Mouse (Mus musculus): ENCODE results near the gene Mrpl49.
"Not testable (repeated sequence)": the region's sequence is repeated elsewhere in the genome, so short reads cannot be mapped to it uniquely, and the experiment has no call there.

Gene Mrpl49

GRCm38 (mm10) chr19:6067011-6067723 is 9.6 kb upstream of the Mrpl49 start:
- peak; percentile 91 for DNase-seq (ENCODE audit: low spot score)

- DNase-seq (ENCODE audit: low spot score): no peak
Observed at GRCm38 (mm10) chr19:6066571-6066970, 9.0 kb upstream of the Mrpl49 start.

DNA sequence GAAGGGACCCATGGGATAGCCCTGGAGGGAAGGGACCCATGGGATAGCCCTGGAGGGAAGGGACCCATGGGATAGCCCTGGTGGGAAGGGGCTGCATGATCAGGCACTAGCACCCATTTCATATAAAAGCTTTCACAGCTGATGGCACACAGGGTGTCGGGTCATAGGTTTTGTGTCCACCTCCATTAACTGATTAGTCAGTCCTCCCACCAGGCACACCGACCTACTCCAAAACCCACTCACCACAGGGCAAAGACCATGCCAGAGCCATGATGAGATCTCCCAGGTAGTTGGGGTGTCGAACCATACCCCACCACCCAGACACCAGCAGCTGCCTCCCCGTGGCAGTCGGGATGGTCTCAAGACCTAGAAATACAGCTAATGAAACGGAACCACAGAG is 5.5 kb upstream of the Mrpl49 start:
- no peak for DNase-seq (ENCODE audit: low spot score)

DNA sequence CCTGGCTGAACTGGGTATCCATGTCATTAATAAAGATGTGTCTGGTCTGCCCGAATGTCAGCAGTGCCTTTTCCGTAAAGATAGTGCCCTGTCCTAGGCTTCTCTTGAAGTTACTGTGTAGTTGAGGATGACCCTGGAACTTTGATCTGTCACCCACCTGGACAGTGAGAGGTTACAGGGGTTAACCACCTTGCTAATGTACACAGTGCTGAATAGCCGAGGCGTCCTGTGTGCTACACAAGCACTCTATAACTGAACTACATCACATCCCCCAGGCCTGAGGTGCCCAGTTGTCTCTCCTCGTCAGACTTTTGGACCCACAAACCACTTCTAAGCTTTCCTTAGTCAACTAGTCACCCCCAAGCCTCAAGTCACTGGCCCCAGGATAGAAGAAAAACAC is 4.8 kb upstream of the Mrpl49 start:
- DNase-seq (ENCODE audit: low spot score): no peak

DNA sequence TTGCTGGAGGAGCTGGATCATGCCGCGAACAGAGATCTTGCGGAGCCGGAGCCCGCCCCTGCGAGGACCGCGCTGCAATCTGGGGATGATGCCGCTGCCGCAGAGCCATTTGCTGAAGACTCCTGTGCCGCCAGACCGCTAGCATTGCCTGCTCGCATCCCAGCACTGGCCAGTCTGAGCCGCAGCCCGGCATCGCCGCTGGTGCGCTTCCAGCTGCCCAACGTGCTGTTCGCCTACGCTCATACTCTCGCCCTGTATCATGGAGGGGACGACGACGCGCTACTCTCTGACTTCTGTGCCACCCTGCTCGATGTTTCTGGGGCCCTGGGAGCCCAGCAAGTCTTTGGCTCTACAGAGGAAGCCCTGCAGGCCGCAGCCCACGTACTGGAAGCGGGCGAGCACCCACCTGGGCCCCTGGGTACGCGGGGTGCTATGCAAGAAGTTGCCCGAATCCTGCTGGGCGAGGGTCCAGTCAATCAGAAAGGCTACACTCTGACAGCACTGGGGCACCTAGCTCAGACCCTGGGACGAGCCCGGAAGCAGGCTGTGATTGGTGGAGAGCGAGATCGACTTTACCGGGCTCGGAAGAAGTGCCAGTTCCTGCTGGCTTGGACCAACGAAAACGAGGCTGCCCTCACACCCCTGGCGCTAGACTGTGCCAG is 4.2 kb upstream of the Mrpl49 start:
- peak; percentile 67 for DNase-seq (ENCODE audit: low spot score)

DNA sequence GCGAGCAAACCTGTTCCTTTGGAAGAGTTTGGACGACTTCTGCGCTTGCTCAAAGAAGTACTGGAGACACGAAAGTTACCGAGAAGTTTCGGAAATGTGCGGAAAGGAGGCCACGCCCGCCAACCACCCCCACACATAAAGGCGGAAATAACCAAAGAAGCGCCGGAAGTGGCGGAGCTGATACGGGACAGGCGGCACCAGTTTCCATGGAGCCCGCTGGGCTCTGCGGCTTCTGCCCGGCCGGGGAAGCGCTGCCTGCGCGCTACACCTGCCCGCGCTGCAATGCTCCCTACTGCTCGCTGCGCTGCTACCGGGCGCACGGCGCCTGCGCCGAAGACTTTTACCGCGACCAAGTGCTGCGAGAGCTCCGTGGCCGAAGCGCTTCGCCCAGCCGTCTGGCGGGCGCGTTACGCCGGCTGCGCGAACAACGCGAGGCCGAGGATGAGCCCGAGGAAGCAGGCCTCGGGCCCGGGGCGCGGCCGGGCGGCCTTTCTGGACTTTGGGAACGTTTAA is 3.5 kb upstream of the Mrpl49 start, which contains the start of gene Znhit2:
Gene Znhit2 (plus strand): TSS at position 172 of the 513 bp plus-strand sequence.
- DNase-seq (ENCODE audit: low spot score): peak; percentile 94

GRCm38 (mm10) chr19:6058966-6059365 is 1.4 kb upstream of the Mrpl49 start:
- DNase-seq (ENCODE audit: low spot score): no peak

- no peak for DNase-seq (ENCODE audit: low spot score)
Observed at GRCm38 (mm10) chr19:6058513-6058912, 928 bp upstream of the Mrpl49 start.

DNA sequence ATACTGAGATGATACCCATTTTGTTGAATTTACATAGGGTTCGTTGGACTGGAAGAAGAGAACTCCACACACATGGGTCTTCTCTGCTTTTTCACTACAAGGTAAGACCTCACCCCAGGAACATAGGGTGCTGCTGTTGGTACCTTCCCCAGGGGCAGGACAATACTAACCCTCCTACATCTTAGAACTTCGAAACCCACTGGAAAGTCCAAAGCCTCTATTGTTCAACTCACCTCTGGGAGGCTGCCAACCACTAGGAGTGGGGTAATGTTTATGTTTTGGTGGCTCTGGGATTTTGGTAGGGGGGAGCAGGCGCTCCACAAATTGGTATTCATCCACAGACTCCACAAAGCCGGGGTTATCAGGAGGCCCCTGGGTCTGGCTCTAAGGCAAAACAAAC is 889 bp downstream of the Mrpl49 start:
- no peak for DNase-seq (ENCODE audit: low spot score)

DNA sequence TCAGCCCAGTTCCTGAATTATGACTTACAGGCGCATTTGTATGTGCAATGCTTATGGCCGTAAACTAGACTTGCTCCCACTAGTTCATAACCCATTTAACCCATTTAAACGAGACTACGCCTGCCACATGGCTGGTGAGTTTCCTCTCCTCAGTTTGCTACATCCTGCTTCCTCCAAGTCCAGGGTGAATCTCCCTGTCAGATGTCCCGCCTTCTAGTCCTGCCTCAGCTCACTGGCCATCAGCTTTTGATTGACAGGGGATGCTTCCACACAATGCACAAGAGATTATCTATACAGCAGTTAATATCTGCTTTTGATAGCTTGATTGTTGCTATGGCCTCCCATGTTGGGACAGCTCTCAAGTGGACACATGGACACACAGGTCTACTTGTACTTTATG is 3.3 kb downstream of the Mrpl49 start:
- no peak for DNase-seq (ENCODE audit: low spot score)

GRCm38 (mm10) chr19:6052516-6052915 is 5.1 kb downstream of the Mrpl49 start:
- no peak for DNase-seq (ENCODE audit: low spot score)

DNA sequence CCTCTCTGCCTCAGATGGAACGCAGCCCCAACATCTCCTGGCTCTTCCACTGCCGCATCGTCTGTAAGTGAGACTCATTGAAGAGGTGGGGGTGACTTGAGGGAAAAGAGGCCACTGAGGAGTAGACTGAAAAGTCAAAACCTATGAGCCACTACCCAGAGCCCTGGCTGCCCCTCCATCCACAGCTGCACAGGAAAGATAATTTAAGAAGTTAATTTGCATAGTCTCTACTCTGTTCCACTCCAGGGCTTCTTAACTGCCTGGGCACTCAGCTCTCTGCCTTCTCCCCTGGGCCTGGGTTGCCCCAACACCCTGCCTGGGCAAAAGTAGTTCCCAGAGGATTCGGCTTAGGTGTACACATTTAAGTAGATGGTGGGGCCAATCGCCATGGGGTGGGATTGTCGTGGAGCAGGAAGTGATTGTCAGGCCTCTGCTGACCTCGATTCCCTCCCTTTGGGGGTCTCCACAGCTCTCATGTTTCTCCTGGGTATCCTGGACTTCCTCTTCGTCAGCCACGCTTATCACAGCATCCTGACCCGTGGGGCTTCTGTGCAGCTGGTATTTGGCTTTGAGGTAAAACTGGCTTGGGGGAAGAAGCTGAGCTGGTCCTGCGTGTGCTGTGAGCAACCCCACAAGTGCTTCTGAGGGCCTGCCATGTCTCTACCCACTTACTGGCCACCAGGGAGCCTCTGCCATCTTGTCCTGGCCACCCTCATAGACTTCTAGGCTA is 8.7 kb downstream of the Mrpl49 start:
- no peak for DNase-seq (ENCODE audit: low spot score)

DNA sequence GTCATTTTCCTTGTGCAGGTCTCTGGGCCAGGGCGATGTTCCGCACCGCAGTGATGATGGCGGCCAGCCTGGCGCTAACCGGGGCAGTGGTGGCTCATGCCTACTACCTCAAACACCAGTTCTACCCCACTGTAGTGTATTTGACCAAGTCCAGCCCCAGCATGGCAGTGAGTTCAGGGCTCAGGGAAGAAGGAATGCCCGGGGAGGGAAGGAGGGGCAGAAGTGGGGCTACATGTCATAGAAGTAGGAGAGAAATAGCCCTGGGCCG is 9.8 kb downstream of the Mrpl49 start:
- no peak for DNase-seq (ENCODE audit: low spot score)

- no peak for DNase-seq (ENCODE audit: low spot score)
Observed at GRCm38 (mm10) chr19:6047154-6047898, 10.3 kb downstream of the Mrpl49 start.

- DNase-seq (ENCODE audit: low spot score): peak; percentile 96
Observed at GRCm38 (mm10) chr19:6046294-6047153, 11.1 kb downstream of the Mrpl49 start, which contains the start of gene Syvn1. Gene Syvn1, plus strand, starts transcription at chr19:6046576.

DNA sequence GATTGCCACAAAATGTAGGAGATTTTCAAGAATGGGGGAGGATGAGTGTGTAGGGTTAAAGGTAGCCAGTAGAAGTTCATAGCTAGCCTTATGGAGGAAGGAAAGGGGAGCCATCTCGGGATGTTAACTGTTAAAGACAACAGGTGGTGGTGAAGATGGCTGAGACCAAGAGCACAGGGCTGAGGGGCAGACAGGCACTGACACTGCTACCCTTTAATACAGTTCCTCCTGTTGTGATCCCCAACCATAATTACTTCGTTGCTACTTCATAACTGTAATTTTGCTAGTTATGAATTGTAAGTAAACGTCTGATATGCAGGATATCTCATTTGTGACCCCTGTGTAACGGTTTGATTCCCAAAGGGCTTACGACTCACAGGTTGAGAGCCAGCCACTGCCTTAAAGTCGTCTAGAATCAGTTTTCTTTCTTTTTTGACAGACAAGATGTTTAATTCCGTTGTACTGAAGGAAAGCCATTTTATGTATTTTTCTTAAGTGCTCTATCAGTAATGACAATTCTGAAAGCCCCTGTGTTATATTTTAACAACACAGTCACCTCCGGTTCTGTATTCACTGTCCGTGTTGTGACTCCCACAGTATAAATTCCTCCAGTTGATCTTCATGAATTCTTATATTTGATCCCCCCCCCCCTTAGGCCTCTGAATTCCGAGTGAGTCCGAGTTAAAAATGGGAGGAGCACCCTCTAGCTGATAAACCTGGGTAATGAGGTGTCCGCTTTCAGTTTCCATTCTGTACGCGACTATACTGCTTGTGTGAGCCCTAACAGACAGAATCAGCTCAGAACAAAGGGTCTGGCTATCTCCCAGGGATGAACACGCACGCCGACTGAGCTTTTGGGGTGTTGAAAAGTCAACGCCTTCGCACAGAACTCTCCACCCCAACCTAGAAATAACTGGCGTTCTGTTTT is 12.0 kb downstream of the Mrpl49 start:
- DNase-seq (ENCODE audit: low spot score): peak; percentile 59

GRCm38 (mm10) chr19:6044102-6044501 is 13.5 kb downstream of the Mrpl49 start:
- not testable (repeated sequence) for DNase-seq (ENCODE audit: low spot score)

DNA sequence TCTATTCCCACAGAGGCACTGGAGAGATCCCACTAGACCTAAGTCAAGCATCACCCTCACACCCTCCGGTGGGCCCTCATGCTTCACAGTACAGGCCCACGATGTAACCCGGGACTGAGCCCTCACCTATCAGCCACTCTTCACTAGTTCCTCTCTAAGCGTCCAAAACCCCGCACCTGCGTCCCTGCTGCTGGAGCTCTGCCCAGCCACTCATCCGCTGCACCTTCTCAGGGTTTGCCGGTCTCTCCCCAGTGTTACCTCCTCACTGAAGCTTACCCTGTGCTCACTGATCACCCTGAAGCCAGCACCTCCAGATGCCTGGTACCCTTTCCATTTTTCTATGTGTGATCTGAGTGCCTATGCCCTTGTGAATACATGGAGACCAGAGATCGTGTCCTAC is 15.3 kb downstream of the Mrpl49 start:
- no peak for DNase-seq (ENCODE audit: low spot score)

DNA sequence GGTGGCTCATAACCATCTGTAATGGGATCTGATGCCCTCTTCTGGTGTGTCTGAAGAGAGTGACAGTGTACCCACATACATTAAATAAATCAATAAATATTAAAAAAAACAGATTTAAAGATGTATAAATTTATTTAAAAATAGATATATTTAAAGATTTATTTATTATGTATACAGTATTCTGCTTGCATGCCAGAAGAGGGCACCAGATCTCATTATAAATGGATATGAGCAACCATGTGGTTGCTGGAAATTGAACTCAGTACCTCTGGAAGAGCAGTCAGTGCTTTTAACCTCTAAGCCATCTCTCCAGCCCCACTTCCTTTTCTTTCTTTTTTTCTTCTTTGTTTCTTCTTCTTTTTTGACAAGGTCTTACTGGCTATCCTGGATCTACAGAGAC is 17.6 kb downstream of the Mrpl49 start:
- no peak for DNase-seq (ENCODE audit: low spot score)

GRCm38 (mm10) chr19:6038326-6038725 is 19.3 kb downstream of the Mrpl49 start:
- no peak for DNase-seq (ENCODE audit: low spot score)

Measured in embryo, embryonic 10 days (tissue).